Comparison of ENCODE assay signal across 19 mouse cellular contexts in the genomic region with DNA sequence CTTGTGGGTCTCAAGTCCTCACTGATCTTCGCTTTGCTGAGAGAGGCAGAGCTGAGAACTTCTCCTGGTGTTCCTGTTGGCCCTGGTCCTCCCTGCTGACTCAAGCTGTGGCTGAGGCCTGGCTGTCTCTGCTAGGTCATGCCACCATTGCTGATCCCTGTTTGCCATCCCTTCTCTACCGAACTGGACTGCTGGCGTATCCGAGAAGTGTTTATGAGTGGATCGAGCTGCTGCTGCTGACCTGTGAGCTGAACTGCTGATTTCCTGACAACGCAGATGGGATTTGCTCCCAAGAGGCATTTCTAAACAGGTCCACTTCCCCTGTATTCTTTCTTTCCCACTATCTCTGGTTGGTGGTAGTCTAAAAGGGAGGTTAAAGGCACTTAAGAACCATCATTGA.
"Had no signal": no experiment of that assay in that cellular context is flagged by ENCODE, and none has a peak within 500 bp of the region (broad histone marks: within the 10 kb centered on the region; RNA-seq: fewer than 3 reads in every experiment).

No protein-coding gene starts in this region.

- H3K36me3 ChIP-seq: limb, embryonic 10.5 days; limb, embryonic 13.5 days; liver, embryonic 12.5 days; liver, embryonic 15.5 days; midbrain, embryonic 10.5 days; midbrain, embryonic 13.5 days; neural tube, embryonic 13.5 days had no signal

- H3K9me3 ChIP-seq: limb, embryonic 10.5 days; limb, embryonic 13.5 days; liver, embryonic 12.5 days; liver, embryonic 15.5 days; megakaryocyte, embryonic 14.5 days; midbrain, embryonic 10.5 days; midbrain, embryonic 13.5 days; neural tube, embryonic 13.5 days had no signal

- H3K27ac ChIP-seq: layer of hippocampus, adult 2 months; limb, embryonic 10.5 days; limb, embryonic 13.5 days; liver, embryonic 12.5 days; liver, embryonic 15.5 days; midbrain, embryonic 10.5 days; midbrain, embryonic 13.5 days; neural tube, embryonic 13.5 days had no signal

- H3K27me3 ChIP-seq: liver, embryonic 15.5 days had no signal

- H3K4me1 ChIP-seq: liver, embryonic 15.5 days; megakaryocyte, embryonic 14.5 days had no signal

- H3K4me3 ChIP-seq: layer of hippocampus, adult 2 months; limb, embryonic 10.5 days; limb, embryonic 13.5 days; liver, embryonic 12.5 days; liver, embryonic 15.5 days; megakaryocyte, embryonic 14.5 days; midbrain, embryonic 10.5 days; midbrain, embryonic 13.5 days; myocyte; neural tube, embryonic 13.5 days had no signal

- DNase-seq: kidney, adult 2 months; kidney, postnatal 25 days; layer of hippocampus, adult 9-11 months; liver; retina, postnatal 1 day; right cerebral cortex, postnatal 25 days; spleen, adult 18-20 months; thymus, adult 18-20 months; thymus, postnatal 36 days had no signal
